Mouse (Mus musculus) bone marrow, adult 2 months (tissue): Measurements from ENCODE around the gene Cd37.

Experiments
- CTCF ChIP-seq: fragments of 200-500 bp; IDR thresholded peaks from 2 replicates; pipeline ENCODE4 v1.5.1; 2011; ENCODE audit warnings: low read length, control low read depth; ENCODE audit not compliant: control insufficient read depth, insufficient read depth
- POLR2A ChIP-seq: fragments of 200-500 bp; IDR thresholded peaks from 2 replicates; pipeline ENCODE4 v1.6.1; 2011; ENCODE audit warnings: low read depth, mild to moderate bottlenecking, control low read depth, low read length, borderline replicate concordance; ENCODE audit not compliant: control insufficient read depth

GRCm38 (mm10) chr7:45229046-45229445, 9.9 kb downstream of the Cd37 start:
- no peak for TF ChIP-seq CTCF
- TF ChIP-seq POLR2A: no peak
